Mouse (Mus musculus): Measurements from ENCODE around the gene Tmem79.
"Not testable (repeated sequence)": the region's sequence is repeated elsewhere in the genome, so short reads cannot be mapped to it uniquely, and the experiment has no call there.

The Tmem79 gene

DNA sequence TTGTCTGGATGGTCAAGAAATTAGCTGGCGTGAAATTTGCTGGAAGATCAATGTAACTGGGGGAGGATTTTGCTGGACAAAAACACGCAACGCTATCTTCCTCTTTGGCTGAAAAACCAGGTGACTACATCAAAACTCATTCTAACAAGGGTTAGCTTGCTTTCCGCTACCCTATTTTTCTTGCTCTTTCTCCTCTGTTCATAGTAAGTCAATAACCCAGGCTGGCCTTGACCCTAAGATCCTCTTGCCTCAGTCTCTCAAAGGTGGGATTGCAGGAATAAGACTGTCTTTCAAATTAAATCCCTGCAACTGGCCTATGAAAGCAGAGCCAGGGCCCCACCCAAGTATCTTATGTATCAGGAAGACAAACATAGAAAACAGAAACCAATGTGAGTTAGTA lies 48.8 kb downstream of the Tmem79 start, which contains the start of gene Gm38392:
Gene Gm38392 (minus strand): TSS at position 101 of the 400 bp plus-strand sequence.
- no peak for DNase-seq (ENCODE audit: extremely low read depth, insufficient read length, low spot score)

DNA sequence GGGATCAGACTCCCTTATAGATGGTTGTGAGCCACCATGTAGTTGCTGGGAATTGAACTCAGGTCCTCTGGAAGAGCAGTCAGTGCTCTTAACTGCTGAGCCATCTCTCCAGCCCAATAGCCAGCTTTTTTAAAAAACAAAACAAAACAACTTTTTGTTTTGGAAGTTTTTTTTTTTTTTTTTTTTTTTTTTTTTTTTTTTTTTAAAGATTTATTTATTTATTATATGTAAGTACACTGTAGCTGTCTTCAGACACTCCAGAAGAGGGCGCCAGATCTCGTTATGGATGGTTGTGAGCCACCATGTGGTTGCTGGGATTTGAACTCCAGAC lies 50.4 kb downstream of the Tmem79 start:
- DNase-seq (ENCODE audit: extremely low read depth, insufficient read length, low spot score), result not testable (repeated sequence)

DNA sequence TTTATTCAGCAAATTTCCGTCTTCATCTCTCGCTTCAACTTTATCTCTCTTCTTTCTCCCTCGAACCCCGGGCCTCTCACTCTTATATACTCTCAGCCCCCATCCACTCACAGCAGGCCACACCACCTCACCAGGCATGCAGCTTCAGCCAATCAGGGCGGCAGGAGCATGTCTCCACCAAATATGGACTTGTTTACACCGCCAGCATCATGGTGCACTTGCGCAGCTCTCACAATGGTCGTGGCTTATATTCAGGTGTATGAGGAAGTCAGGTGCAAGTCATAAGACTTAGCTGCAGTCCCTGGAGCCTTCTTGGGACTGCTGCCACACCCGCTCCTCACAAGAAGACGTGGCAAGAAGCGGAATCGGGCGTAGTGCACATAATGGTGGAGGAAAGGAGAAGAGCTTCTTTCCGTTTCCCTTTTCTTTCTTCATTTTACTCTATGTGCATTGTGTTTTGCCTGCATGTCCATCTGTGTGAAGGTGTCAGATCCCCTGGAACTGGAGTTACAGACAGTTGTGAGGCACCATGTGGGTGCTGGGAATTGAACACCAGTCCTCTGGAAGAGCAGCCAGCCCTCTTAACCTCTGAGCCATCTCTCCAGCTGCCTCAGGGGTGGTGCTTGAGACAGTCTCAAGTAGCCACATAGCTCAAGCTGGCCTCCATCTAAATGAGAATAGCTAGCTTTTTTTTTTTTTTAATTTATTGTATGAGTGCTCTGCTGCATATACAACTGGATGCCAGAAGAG lies 51.0 kb downstream of the Tmem79 start:
- not testable (repeated sequence) for DNase-seq (ENCODE audit: extremely low read depth, insufficient read length, low spot score)

DNA sequence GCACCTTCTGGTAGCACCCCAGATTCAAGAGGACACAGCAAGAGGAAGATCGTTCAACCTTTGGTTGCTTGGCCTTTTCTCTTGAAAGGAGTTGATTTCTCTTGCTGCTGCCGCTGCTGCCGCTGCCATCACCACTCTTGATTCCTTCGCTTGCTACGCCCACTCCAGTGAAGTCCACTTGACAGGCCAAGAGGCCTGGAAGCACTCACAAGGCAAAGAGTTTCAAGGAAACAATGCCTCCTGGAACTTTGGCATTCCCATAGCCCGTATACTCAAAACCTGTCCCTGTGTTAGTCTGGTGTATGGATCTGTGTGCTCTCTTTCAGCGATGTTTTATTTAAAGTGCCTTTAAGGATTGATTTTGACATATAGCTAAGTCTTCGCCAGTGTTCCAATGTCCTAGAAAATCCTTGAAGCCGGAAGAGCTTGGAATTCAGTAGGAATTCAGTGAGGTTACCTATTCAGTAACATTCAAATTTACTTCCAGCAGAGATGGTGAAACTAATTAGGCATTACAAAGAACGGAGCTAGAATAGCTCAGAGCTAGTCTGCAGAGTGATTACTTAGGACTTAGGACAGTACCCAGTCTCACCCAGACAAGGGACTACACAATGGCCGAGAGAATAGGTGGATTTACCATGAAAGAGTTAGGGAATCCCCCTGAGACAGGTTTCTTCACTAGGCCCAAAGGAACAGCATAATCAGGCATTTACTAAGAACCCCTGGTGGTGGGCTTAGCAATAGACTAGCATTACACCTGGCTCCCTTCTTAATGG lies 54.6 kb downstream of the Tmem79 start:
- not testable (repeated sequence) for DNase-seq (ENCODE audit: extremely low read depth, insufficient read length, low spot score)

DNA sequence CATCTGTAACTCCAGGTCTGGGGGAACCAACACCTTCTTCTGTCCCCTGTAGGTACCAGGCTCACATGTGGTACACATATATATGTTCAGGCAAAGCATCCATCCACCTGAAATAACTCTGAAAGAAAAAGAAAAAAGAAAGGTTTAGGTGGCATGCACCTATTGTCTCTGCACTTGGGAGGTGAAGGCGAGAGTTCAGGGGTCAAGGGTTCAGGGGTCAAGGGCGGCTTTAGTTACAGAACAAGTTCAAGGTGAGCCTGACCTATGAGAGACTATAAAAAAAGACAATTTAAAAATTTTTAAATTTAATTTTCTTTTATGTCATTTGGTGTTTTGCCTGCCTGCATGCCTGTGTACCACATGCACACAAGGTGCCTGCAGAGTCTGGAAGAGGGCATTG lies 55.9 kb downstream of the Tmem79 start:
- DNase-seq (ENCODE audit: extremely low read depth, insufficient read length, low spot score), result no peak
